Mouse (Mus musculus): ENCODE data around the gene Cdca8. TPM values are rescaled to one million over a fixed set of nuclear protein-coding genes. Genes with fewer than 3 reads are reported as not detected.

Gene Cdca8
- polyA plus RNA-seq, 1 experiment: 99.2 TPM

- H3K27ac ChIP-seq (ENCODE audit: control insufficient read depth, insufficient read depth, low read depth, low read length, poor library complexity): no peak overlapping the region
- no peaks in the 10 kb centered on the region for H3K4me1 ChIP-seq (ENCODE audit: control insufficient read depth, insufficient read depth, low read length)
- no peak for TF ChIP-seq POLR2A (IDR thresholded peaks at IDR 0.05; ENCODE audit: borderline replicate concordance, control insufficient read depth, low read depth, low read length)
- TF ChIP-seq CTCF (IDR thresholded peaks at IDR 0.05; ENCODE audit: control insufficient read depth, insufficient read depth, low read length): no peak
- H3K4me3 ChIP-seq (replicated peaks; ENCODE audit: control insufficient read depth, low read depth, low read length): no peak overlapping the region
- 85% methylated on average over 3 of the region's 3 CpGs for WGBS
Observed at GRCm38 (mm10) chr4:124949488-124949887, 10.4 kb upstream of the Cdca8 start.

GRCm38 (mm10) chr4:124944961-124945360 lies 5.8 kb upstream of the Cdca8 start:
- TF ChIP-seq POLR2A (IDR thresholded peaks at IDR 0.05; ENCODE audit: borderline replicate concordance, control insufficient read depth, low read depth, low read length): no peak
- TF ChIP-seq CTCF (IDR thresholded peaks at IDR 0.05; ENCODE audit: control insufficient read depth, insufficient read depth, low read length): no peak
- Histone ChIP-seq H3K4me3 (replicated peaks; ENCODE audit: control insufficient read depth, low read depth, low read length) (no peak overlapping the region), H3K4me1 (ENCODE audit: control insufficient read depth, insufficient read depth, low read length) (no peaks in the 10 kb centered on the region), H3K27ac (ENCODE audit: control insufficient read depth, insufficient read depth, low read depth, low read length, poor library complexity) (no peak overlapping the region)
- 64% methylated on average over 2 of the region's 2 CpGs for WGBS

DNA sequence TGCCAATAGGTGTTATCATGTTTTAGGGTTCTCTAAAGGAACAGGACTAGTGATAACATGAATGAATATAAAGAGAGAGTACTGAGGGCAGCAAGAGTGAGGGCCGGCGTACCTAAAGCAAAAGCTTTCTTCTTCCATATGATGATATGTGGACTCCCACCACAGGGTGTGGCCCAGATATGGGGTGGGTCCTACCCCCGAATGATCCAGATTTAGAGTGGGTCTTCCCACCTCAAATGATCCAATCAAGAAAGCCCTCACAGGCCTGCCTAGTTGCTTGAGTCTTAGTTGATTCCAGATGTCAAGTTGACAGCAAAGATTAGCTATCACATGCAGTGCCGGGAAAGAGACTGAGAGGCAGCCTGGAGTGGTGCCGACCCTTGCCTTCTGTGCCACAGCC lies 4.7 kb upstream of the Cdca8 start:
- TF ChIP-seq POLR2A (IDR thresholded peaks at IDR 0.05; ENCODE audit: borderline replicate concordance, control insufficient read depth, low read depth, low read length) (no peak), CTCF (IDR thresholded peaks at IDR 0.05; ENCODE audit: control insufficient read depth, insufficient read depth, low read length) (no peak)
- Histone ChIP-seq H3K4me3 (replicated peaks; ENCODE audit: control insufficient read depth, low read depth, low read length) (no peak overlapping the region), H3K4me1 (ENCODE audit: control insufficient read depth, insufficient read depth, low read length) (no peaks in the 10 kb centered on the region), H3K27ac (ENCODE audit: control insufficient read depth, insufficient read depth, low read depth, low read length, poor library complexity) (no peak overlapping the region)
- 85% methylated on average over 5 of the region's 5 CpGs for whole genome bisulfite sequencing

DNA sequence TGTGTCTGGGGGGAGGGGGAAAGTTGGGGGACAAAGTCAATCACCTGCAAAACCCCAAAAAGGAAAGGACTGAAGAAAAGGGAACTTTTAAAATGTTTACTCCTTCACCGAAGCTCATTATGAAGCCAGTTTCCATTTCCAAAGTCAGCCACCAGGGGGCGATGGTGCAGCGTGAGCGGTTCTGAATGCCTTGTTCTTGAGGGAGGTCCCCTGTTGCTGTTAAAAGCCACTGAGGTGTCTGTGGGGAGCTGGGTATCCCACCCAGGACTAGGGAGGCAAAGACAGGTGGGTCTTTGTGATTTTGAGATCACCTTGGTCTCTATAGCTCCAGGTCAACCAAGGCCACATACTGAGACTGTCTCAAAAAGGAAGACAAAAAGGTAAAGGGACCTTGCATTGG lies 3.9 kb upstream of the Cdca8 start:
- 0% methylated on average over 4 of the region's 4 CpGs for WGBS
- no peak overlapping the region for H3K27ac ChIP-seq (ENCODE audit: control insufficient read depth, insufficient read depth, low read depth, low read length, poor library complexity)
- peak; percentile 98 for TF ChIP-seq CTCF (IDR thresholded peaks at IDR 0.05; ENCODE audit: control insufficient read depth, insufficient read depth, low read length)
- no peak for TF ChIP-seq POLR2A (IDR thresholded peaks at IDR 0.05; ENCODE audit: borderline replicate concordance, control insufficient read depth, low read depth, low read length)
- no peaks in the 10 kb centered on the region for H3K4me1 ChIP-seq (ENCODE audit: control insufficient read depth, insufficient read depth, low read length)
- no peak overlapping the region for H3K4me3 ChIP-seq (replicated peaks; ENCODE audit: control insufficient read depth, low read depth, low read length)

DNA sequence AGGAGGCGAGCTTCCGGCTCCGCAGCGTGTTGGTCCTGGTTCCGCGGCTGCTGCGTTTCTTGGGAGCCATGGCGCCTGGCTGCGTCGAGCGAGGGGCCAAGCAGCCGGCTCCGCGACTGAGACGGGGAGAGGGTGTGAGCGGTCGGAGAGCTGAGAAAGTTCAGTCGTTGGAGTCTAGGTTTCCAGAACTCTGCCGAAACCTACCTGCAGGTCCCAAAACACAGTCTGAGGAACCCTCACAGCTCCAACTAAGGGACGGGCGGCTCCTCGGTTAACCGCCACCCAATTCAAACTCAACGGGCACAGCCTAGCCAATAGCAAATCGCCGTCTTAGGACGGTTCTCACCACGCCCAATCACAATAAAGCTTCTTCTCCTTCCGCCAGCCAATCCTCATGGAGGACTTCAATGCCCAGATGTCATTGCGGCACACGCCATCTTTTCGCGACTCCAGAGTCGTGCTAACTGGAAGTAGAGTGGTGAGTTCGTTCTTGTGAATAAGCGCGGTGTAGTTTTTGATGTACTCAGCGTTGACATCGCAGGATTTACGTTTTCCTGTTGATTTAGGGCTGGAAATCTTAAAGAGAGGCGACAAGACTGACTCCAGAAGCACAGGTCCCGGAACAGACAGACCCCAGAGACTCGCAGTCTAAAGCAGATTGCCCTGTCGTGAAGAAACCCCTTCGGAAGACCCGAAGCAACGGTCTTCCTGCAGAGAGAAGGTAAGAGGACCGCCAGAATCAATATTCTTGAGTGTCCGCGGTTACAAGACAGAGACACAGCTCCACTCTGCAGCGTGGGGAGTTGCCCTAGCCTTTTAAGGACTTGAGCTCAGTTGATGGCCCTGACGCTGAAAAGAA lies 2.3 kb downstream of the Cdca8 start, which contains the start of gene 9930104L06Rik:
Gene 9930104L06Rik, plus strand, starts transcription at position 436 of the 859 bp plus-strand sequence.
- WGBS: under 1% methylated on average over 52 of the region's 52 CpGs
- TF ChIP-seq POLR2A (IDR thresholded peaks at IDR 0.05; ENCODE audit: borderline replicate concordance, control insufficient read depth, low read depth, low read length) (peak; percentile 65; the same call in 1 of the 2 replicates), CTCF (IDR thresholded peaks at IDR 0.05; ENCODE audit: control insufficient read depth, insufficient read depth, low read length) (no peak)
- Histone ChIP-seq H3K4me3 (replicated peaks; ENCODE audit: control insufficient read depth, low read depth, low read length) (peak within 1 kb of the TSS; percentile 93), H3K27ac (ENCODE audit: control insufficient read depth, insufficient read depth, low read depth, low read length, poor library complexity) (peak within 1 kb of the TSS; percentile 39), H3K4me1 (ENCODE audit: control insufficient read depth, insufficient read depth, low read length) (peaks cover 1% of the 10 kb centered on the region; the same call in 1 of the 2 replicates)

DNA sequence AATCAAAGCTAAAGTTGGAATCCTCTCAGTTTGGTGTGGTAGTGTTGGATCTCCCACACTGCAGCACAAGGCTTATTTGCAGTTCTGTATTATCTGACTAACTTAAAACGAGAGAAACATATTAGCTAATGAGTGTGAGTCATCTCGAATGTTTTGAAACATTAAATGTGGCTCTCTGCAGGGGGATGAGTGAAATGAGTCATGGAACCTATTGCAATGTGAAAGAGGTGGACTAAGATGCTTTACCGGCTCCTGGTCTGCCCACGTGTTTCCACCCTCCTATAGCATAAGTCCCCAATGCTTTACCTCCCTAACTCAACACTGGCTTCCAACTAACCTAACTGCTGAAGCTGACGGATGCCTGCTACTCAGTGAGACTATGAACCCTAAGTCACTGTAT lies 11.0 kb downstream of the Cdca8 start:
- Histone ChIP-seq H3K4me3 (replicated peaks; ENCODE audit: control insufficient read depth, low read depth, low read length) (no peak overlapping the region), H3K4me1 (ENCODE audit: control insufficient read depth, insufficient read depth, low read length) (no peaks in the 10 kb centered on the region), H3K27ac (ENCODE audit: control insufficient read depth, insufficient read depth, low read depth, low read length, poor library complexity) (no peak overlapping the region)
- TF ChIP-seq POLR2A (IDR thresholded peaks at IDR 0.05; ENCODE audit: borderline replicate concordance, control insufficient read depth, low read depth, low read length) (no peak), CTCF (IDR thresholded peaks at IDR 0.05; ENCODE audit: control insufficient read depth, insufficient read depth, low read length) (no peak)
- 81% methylated on average over 5 of the region's 5 CpGs for WGBS

- 23% methylated on average over 21 of the region's 21 CpGs for WGBS
- TF ChIP-seq CTCF (IDR thresholded peaks at IDR 0.05; ENCODE audit: control insufficient read depth, insufficient read depth, low read length) (no peak), POLR2A (IDR thresholded peaks at IDR 0.05; ENCODE audit: borderline replicate concordance, control insufficient read depth, low read depth, low read length) (no peak)
- H3K27ac ChIP-seq (ENCODE audit: control insufficient read depth, insufficient read depth, low read depth, low read length, poor library complexity): no peak overlapping the region
Observed at GRCm38 (mm10) chr4:124905971-124906822, 32.9 kb downstream of the Cdca8 start.

DNA sequence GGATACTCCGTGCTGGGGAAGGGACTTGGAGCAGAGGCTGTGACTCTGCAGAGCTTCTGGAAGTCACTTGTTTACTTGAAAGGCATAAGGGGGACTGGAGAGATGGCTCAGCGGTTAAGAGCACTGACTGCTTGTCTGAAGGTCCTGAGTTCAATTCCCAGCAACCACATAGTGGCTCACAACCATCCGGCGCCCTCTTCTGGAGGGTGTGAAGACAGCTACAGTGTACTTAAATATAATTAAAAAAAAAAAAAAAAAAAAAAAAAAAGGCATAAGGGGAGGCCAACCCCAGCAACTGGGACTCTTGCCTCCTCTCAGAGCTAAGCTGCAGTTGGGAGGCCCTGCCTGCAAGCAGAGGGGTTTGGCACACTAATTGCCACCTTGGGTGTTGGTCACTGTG lies 33.7 kb downstream of the Cdca8 start:
- TF ChIP-seq CTCF (IDR thresholded peaks at IDR 0.05; ENCODE audit: control insufficient read depth, insufficient read depth, low read length) (no peak), POLR2A (IDR thresholded peaks at IDR 0.05; ENCODE audit: borderline replicate concordance, control insufficient read depth, low read depth, low read length) (no peak)
- 60% methylated on average over 4 of the region's 4 CpGs for WGBS
- Histone ChIP-seq H3K4me3 (replicated peaks; ENCODE audit: control insufficient read depth, low read depth, low read length) (no peak overlapping the region), H3K4me1 (ENCODE audit: control insufficient read depth, insufficient read depth, low read length) (no peaks in the 10 kb centered on the region), H3K27ac (ENCODE audit: control insufficient read depth, insufficient read depth, low read depth, low read length, poor library complexity) (no peak overlapping the region)

More at GRCm38 (mm10) chr4:124905971-124906822, 32.9 kb downstream of the Cdca8 start:
- no peak overlapping the region for H3K4me3 ChIP-seq (replicated peaks; ENCODE audit: control insufficient read depth, low read depth, low read length)
- no peaks in the 10 kb centered on the region for H3K4me1 ChIP-seq (ENCODE audit: control insufficient read depth, insufficient read depth, low read length)
